Mouse (Mus musculus) lung, postnatal 36 days (tissue): ENCODE measurements at regions not wholly inside any gene's neighbourhood (a gene's known extent, or its start where the extent isn't known, plus 50 kb on each side); places are given as distances from the start of the nearest gene placed in this dataset.

Experiments used
- DNase-seq: peaks from one replicate; pipeline ENCODE4 v3.0.0; 2022; ENCODE audit warnings: mixed read lengths

- no peak for DNase-seq
These were observed 617.0 kb upstream of the Castor2 start for GRCm38 (mm10) chr5:133482291-133483086.

GRCm38 (mm10) chr5:133479205-133479604, 620.3 kb upstream of the Castor2 start:
- no peak for DNase-seq

GRCm38 (mm10) chr5:133453349-133454049, 646.0 kb upstream of the Castor2 start:
- no peak for DNase-seq

- no peak for DNase-seq
These were observed 649.6 kb upstream of the Castor2 start for GRCm38 (mm10) chr5:133449926-133450325.

- no peak for DNase-seq
These were observed 698.7 kb upstream of the Castor2 start for GRCm38 (mm10) chr5:133400826-133401225.

- no peak for DNase-seq
These were observed 709.6 kb upstream of the Castor2 start for GRCm38 (mm10) chr5:133389896-133390295.

- DNase-seq: no peak
These were observed 710.3 kb upstream of the Castor2 start for GRCm38 (mm10) chr5:133389023-133389840.

- peak; percentile 5 for DNase-seq
These were observed 713.8 kb upstream of the Castor2 start for GRCm38 (mm10) chr5:133385374-133386349.

GRCm38 (mm10) chr5:133365771-133366170, 733.7 kb upstream of the Castor2 start:
- no peak for DNase-seq

GRCm38 (mm10) chr5:133347516-133347915, 752.0 kb upstream of the Castor2 start:
- DNase-seq: no peak

- no peak for DNase-seq
These were observed 757.5 kb upstream of the Castor2 start for GRCm38 (mm10) chr5:133341973-133342372.

- DNase-seq: no peak
These were observed 777.5 kb upstream of the Auts2 start for GRCm38 (mm10) chr5:133320626-133321025.

- DNase-seq: no peak
These were observed 777.1 kb upstream of the Auts2 start for GRCm38 (mm10) chr5:133320206-133320605.

GRCm38 (mm10) chr5:133314031-133314430, 770.9 kb upstream of the Auts2 start:
- DNase-seq: no peak

- DNase-seq: no peak
These were observed 768.1 kb upstream of the Auts2 start for GRCm38 (mm10) chr5:133310979-133311890.

- peak; percentile 30 for DNase-seq
These were observed 724.7 kb upstream of the Auts2 start for GRCm38 (mm10) chr5:133267887-133268286.

GRCm38 (mm10) chr5:133267356-133267755, 724.2 kb upstream of the Auts2 start:
- no peak for DNase-seq

GRCm38 (mm10) chr5:133264976-133265375, 721.8 kb upstream of the Auts2 start:
- DNase-seq: no peak

GRCm38 (mm10) chr5:133218801-133219200, 675.7 kb upstream of the Auts2 start:
- DNase-seq: no peak

GRCm38 (mm10) chr5:133198546-133198945, 655.4 kb upstream of the Auts2 start:
- no peak for DNase-seq
